Mouse (Mus musculus) neural tube, embryonic 14.5 days (tissue): ENCODE measurements around the gene Hid1. TPM values are rescaled to one million over a fixed set of nuclear protein-coding genes. Genes with fewer than 3 reads are reported as not detected.

ENCODE experiments used
- ATAC-seq: fragments of 200-750 bp; cut with Nextera tagmentation; 2 replicates; pipeline ENCODE4 v1.8.0; 2017; ENCODE audit warnings: low read depth, mild to moderate bottlenecking, moderate TSS enrichment, moderate library complexity
- H3K27ac ChIP-seq: fragments of 300-500 bp; sonication (generic); 2 replicates; pipeline ENCODE4 v1.5.1; 2014; ENCODE audit warnings: low read depth, mild to moderate bottlenecking, control low read depth, low read length, moderate library complexity, mixed read lengths
- H3K27me3 ChIP-seq: fragments of 300-500 bp; sonication (generic); 2 replicates; pipeline ENCODE4 v1.6.1; 2014; ENCODE audit warnings: low read length; ENCODE audit not compliant: control insufficient read depth, insufficient read depth
- H3K36me3 ChIP-seq: fragments of 300-500 bp; sonication (generic); 2 replicates; pipeline ENCODE4 v1.6.1; 2014; ENCODE audit warnings: low read length, mixed read lengths; ENCODE audit not compliant: control insufficient read depth, insufficient read depth
- H3K4me1 ChIP-seq: fragments of 300-500 bp; sonication (generic); 2 replicates; pipeline ENCODE4 v1.6.1; 2014; ENCODE audit warnings: low read length; ENCODE audit not compliant: control insufficient read depth, insufficient read depth
- H3K4me2 ChIP-seq: fragments of 300-500 bp; sonication (generic); 2 replicates; pipeline ENCODE4 v1.6.1; 2014; ENCODE audit warnings: mild to moderate bottlenecking, low read depth, low read length, control low read depth
- H3K4me3 ChIP-seq: fragments of 300-500 bp; sonication (generic); 2 replicates; pipeline ENCODE4 v1.5.1; 2014; ENCODE audit warnings: low read depth, low read length, control low read depth, mixed read lengths
- H3K9ac ChIP-seq: fragments of 300-500 bp; sonication (generic); replicated peaks from 2 replicates; pipeline ENCODE4 v1.6.1; 2014; ENCODE audit warnings: low read depth, mild to moderate bottlenecking, control low read depth, low read length, mixed read lengths
- H3K9me3 ChIP-seq: fragments of 300-500 bp; sonication (generic); 2 replicates; pipeline ENCODE4 v1.6.1; 2016; ENCODE audit warnings: low read length; ENCODE audit not compliant: control insufficient read depth
- WGBS: fragments of 180-500 bp; shearing (Covaris S2); extraction: QIAGEN DNeasy Blood & Tissue Kit; methylation state at CpG from one replicate; pipeline ENCODE4 v1.1.7; 2014; 5-methylcytosine and 5-hydroxymethylcytosine counted together
- polyA plus RNA-seq: library from polyadenylated mRNA; unstranded; fragments of >200 nt; fragmentation: Nextera tagmentation; extraction: Ambion mirVana; gene quantifications from 2 replicates; pipeline ENCODE4 v1.2.1, GENCODE M21; 2014

Hid1 gene
- polyA plus RNA-seq, 1 experiment from 2014 or later = 41.7 TPM

DNA sequence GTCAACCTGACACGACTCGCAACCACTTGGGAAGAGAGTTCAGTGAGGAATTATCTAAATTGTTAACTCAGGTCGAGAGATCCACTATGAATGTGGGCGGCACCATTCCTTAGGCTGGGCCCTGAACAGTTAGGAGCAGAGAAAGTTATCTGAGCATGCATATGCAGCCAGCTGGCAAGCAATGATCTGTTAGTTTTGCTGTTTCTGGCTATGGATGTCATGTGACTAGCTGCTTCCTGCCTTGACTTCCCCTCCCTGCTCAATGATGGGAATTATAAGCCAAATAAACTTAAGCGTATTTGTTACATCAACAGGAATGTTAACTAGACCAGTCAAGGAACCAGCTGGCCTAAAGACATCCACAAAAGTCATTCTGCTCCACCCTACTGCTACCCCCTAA lies 14.2 kb downstream of the Hid1 start:
- H3K4me1 ChIP-seq = no peaks in the 10 kb centered on the region
- no peak for ATAC-seq
- H3K4me3 ChIP-seq = no peak overlapping the region
- no peaks in the 10 kb centered on the region; the same call in 1 of the 2 replicates for H3K27me3 ChIP-seq
- H3K36me3 ChIP-seq = peaks cover 24% of the 10 kb centered on the region
- H3K9me3 ChIP-seq = no peaks in the 10 kb centered on the region
- H3K4me2 ChIP-seq = no peak overlapping the region
- no peak overlapping the region for H3K9ac ChIP-seq
- WGBS = 90% methylated on average over 5 of the region's 5 CpGs
- no peak overlapping the region for H3K27ac ChIP-seq

DNA sequence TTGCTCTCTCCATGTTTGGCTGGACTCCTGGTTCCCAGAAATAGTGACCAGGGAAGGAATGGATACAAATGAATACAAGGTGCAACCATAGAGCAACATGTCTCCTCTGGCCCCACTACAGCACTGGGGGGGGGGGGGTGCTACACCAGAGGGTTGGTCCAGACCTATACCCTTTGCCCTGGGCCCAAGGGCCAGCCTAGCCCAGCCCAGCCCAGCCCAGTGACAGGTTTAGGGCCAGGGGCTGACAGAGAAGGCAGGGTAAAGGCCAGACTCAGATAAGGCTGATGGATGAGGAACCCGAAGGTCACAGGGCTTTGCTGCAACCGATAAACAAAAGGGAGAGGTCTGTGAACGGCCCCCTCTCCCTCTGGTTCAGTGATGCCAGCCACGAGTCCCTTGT lies 17.6 kb downstream of the Hid1 start:
- Histone ChIP-seq H3K4me1 (no peaks in the 10 kb centered on the region), H3K36me3 (peaks cover 18% of the 10 kb centered on the region), H3K27me3 (no peaks in the 10 kb centered on the region; the same call in 1 of the 2 replicates), H3K27ac (no peak overlapping the region), H3K4me3 (no peak overlapping the region), H3K9me3 (no peaks in the 10 kb centered on the region), H3K9ac (no peak overlapping the region), H3K4me2 (no peak overlapping the region)
- ATAC-seq = no peak
- WGBS = 75% methylated on average over 4 of the region's 4 CpGs

DNA sequence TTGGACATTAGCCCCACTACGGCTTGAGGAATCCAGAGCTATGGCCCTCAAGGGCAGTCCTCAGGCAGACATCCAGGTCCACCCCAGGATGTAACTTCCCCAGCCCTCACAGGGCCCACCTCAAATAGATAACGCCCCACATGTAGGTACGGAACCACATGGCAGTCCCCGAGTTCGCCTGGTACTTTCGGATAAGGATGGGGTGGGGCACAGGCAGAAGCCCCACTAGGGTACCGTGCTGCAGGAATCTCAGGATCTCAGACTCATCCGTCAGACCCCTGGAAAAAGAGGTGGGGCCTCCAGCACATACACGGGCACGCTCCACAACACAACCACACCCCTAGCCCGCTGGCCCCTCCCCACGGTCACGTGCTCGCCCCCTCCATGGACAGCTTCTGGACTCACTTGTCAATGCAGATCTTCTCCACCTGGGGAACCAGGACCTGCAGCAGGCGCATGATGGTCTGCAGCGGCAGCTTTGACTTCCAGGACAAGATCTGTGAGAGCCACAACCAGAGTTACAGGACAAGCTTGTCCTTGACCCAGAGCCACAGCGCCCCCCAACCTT lies 18.8 kb downstream of the Hid1 start:
- Histone ChIP-seq H3K4me2 (no peak overlapping the region), H3K4me1 (no peaks in the 10 kb centered on the region), H3K9me3 (no peaks in the 10 kb centered on the region), H3K4me3 (no peak overlapping the region), H3K27me3 (no peaks in the 10 kb centered on the region; the same call in 1 of the 2 replicates), H3K9ac (no peak overlapping the region), H3K36me3 (peaks cover 18% of the 10 kb centered on the region), H3K27ac (no peak overlapping the region)
- ATAC-seq = no peak
- 58% methylated on average over 17 of the region's 17 CpGs for WGBS

DNA sequence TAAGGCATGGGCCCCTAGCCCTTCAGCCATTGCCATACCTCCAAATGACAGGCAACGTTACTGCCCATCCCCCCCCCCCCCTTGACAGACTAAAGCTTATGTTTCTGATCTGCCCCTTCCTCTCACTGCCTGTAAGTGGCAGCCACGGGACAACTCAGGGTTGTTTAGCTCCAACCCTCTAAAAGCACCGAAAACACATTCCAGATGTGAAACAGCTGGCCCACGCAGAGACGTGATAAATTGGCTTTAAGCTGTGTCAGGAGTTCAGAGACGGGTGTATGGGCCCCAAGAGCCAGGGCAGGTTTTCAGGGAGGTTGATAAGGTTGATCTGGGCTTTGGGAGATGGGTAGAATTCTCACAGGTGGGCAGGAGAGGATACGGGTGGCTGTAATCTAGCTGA lies 22.0 kb downstream of the Hid1 start:
- H3K4me3 ChIP-seq = no peak overlapping the region
- 48% methylated on average over 7 of the region's 7 CpGs for WGBS
- no peaks in the 10 kb centered on the region for H3K27me3 ChIP-seq
- no peak for ATAC-seq
- H3K27ac ChIP-seq = no peak overlapping the region
- no peak overlapping the region for H3K9ac ChIP-seq
- no peaks in the 10 kb centered on the region for H3K9me3 ChIP-seq
- 0 out of 2 replicates have a peak, but pooled peaks cover 7% of the 10 kb centered on the region for H3K36me3 ChIP-seq
- no peak overlapping the region for H3K4me2 ChIP-seq
- H3K4me1 ChIP-seq = no peaks in the 10 kb centered on the region

DNA sequence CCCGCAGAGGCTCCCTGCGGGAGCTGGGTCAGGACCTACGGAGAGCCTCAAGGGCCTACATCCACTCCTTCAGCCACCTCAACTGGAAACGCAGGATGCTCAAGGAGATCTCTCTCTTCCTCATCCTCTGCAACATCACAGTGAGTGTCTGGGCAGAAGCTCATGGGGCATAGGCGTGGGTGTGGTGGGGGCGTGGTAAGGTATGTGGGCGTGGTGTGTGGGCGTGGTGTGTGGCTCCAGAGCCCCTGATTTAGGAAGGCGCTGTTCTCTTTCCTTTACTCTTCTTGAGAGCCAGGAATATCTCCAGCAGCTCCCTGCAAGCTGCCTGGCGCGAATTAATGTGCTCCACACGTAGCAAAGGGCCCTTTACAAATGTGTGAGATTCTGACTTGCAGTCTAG lies 22.6 kb downstream of the Hid1 start:
- H3K4me3 ChIP-seq = no peak overlapping the region
- H3K27me3 ChIP-seq = no peaks in the 10 kb centered on the region
- no peaks in the 10 kb centered on the region for H3K4me1 ChIP-seq
- no peak overlapping the region for H3K9ac ChIP-seq
- 0 out of 2 replicates have a peak, but pooled peaks cover 6% of the 10 kb centered on the region for H3K36me3 ChIP-seq
- ATAC-seq = no peak
- H3K27ac ChIP-seq = no peak overlapping the region
- no peak overlapping the region for H3K4me2 ChIP-seq
- WGBS = 16% methylated on average over 12 of the region's 12 CpGs
- no peaks in the 10 kb centered on the region for H3K9me3 ChIP-seq

DNA sequence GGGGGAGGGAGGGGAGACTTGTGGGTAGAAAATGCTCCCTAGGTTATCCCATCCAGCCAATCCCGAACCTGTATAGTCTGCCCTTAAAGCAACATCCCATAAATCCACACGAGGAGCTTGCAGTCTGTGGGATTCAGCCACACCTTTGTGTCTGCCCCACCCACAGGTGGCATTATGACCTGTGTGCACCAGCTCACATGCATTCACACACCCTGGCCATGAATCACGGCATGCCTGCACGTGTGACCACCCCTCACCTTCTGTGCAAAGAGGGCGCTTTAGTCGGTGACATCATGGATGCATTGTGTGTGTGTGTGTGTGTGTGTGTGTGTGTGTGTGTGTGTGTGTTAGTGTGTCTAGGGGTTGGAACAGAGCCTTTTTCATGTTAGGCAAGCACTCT lies 25.7 kb downstream of the Hid1 start:
- Histone ChIP-seq H3K27me3 (no peaks in the 10 kb centered on the region), H3K9me3 (no peaks in the 10 kb centered on the region), H3K4me3 (no peak overlapping the region), H3K4me1 (no peaks in the 10 kb centered on the region), H3K36me3 (no peaks in the 10 kb centered on the region), H3K27ac (no peak overlapping the region), H3K4me2 (no peak overlapping the region), H3K9ac (no peak overlapping the region)
- no peak for ATAC-seq
- 72% methylated on average over 6 of the region's 6 CpGs for WGBS

DNA sequence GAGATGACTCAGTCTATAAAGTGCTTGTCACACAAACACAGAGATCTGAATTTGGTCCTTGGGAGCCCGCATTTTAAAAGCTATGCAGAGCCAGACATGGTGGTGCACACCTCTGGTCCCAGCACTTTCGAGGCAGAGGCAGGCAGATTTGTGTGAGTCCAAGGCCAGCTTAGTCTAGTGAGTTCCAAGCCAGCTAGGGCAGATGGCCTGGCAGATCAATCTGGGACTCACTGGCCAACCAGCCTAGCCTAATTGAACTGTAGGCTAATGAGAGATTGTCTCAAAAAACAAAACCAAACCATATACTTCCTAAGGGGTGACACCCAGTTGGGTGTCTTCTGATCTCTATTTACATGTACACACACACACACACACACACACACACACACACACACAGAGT lies 26.3 kb downstream of the Hid1 start:
- no peak overlapping the region for H3K4me3 ChIP-seq
- no peak overlapping the region for H3K4me2 ChIP-seq
- no peak for ATAC-seq
- H3K27ac ChIP-seq = no peak overlapping the region
- H3K36me3 ChIP-seq = no peaks in the 10 kb centered on the region
- no peaks in the 10 kb centered on the region for H3K4me1 ChIP-seq
- H3K9ac ChIP-seq = no peak overlapping the region
- WGBS = 66% methylated on average over 2 of the region's 2 CpGs
- H3K27me3 ChIP-seq = no peaks in the 10 kb centered on the region
- H3K9me3 ChIP-seq = no peaks in the 10 kb centered on the region

DNA sequence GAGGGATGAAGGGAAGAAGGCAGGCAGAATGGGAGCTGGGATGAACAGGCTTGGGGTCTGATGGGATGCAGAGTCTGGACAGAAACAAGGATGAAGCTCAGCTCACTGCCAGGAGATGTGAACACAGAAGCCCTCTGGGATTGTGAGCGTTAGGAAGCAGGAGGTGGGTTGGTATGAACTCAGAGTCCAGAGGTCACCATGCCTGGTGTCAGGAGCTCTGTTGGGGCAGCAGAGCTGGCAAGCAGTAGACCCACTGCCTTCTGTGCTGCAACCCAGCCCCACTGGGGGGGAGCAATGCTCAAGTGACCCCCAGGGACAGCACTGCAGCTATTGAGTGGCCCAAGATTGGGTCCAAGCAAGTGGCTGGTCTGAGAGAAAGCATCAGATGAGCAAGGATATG lies 29.7 kb downstream of the Hid1 start:
- H3K9me3 ChIP-seq = no peaks in the 10 kb centered on the region
- peaks cover 2% of the 10 kb centered on the region; the same call in 1 of the 2 replicates for H3K27me3 ChIP-seq
- no peaks in the 10 kb centered on the region for H3K36me3 ChIP-seq
- ATAC-seq = no peak
- no peak overlapping the region for H3K27ac ChIP-seq
- H3K4me3 ChIP-seq = no peak overlapping the region
- H3K4me2 ChIP-seq = no peak overlapping the region
- WGBS = 70% methylated on average over 1 of the region's 1 CpGs
- peaks cover 4% of the 10 kb centered on the region; the same call in 1 of the 2 replicates for H3K4me1 ChIP-seq
- H3K9ac ChIP-seq = no peak overlapping the region

DNA sequence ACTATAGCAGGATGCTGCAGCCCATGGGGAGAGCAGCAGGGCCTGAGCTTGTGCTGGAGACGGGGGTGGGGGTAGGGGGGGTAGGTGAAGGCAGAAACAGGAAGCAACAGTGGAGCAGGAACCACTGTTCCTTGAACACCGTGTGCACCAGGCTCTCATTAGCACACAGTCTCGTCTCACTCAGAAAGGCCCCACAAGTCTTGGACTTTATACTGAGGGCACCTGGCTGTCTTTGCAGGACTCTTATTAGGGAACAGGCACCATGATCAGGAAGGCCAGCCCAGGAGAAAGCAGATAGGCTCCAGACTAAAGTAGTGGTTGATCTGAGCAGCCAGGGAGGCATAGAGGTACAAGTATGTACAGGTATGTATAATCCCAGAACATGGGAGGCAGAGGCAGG lies 30.2 kb downstream of the Hid1 start:
- ATAC-seq = no peak
- peaks cover 4% of the 10 kb centered on the region; the same call in 1 of the 2 replicates for H3K4me1 ChIP-seq
- no peaks in the 10 kb centered on the region for H3K36me3 ChIP-seq
- H3K27ac ChIP-seq = no peak overlapping the region
- no peaks in the 10 kb centered on the region for H3K9me3 ChIP-seq
- H3K4me3 ChIP-seq = no peak overlapping the region
- H3K9ac ChIP-seq = no peak overlapping the region
- 71% methylated on average over 3 of the region's 3 CpGs for WGBS
- no peak overlapping the region for H3K4me2 ChIP-seq
- peaks cover 2% of the 10 kb centered on the region; the same call in 1 of the 2 replicates for H3K27me3 ChIP-seq
